Mouse (Mus musculus): ENCODE results near the gene Eipr1.

Eipr1 gene

GRCm38 (mm10) chr12:28823518-28823917 lies 71.9 kb downstream of the Eipr1 start:
- no peak for DNase-seq (ENCODE audit: low spot score in 2 of 2)

GRCm38 (mm10) chr12:28829502-28829901 lies 77.9 kb downstream of the Eipr1 start:
- no peak for DNase-seq (ENCODE audit: low spot score in 2 of 2)

GRCm38 (mm10) chr12:28830471-28830870 lies 78.9 kb downstream of the Eipr1 start:
- no peak for DNase-seq (ENCODE audit: low spot score in 2 of 2)

GRCm38 (mm10) chr12:28831066-28831733 lies 79.6 kb downstream of the Eipr1 start:
- DNase-seq (ENCODE audit: low spot score in 2 of 2) = no peak

- DNase-seq (ENCODE audit: low spot score in 2 of 2) = no peak
These were observed 82.7 kb downstream of the Eipr1 start for GRCm38 (mm10) chr12:28834266-28834665.

GRCm38 (mm10) chr12:28835683-28836082 lies 84.1 kb downstream of the Eipr1 start:
- no peak for DNase-seq (ENCODE audit: low spot score in 2 of 2)

GRCm38 (mm10) chr12:28838268-28838667 lies 86.7 kb downstream of the Eipr1 start:
- DNase-seq (ENCODE audit: low spot score in 2 of 2) = no peak

GRCm38 (mm10) chr12:28838971-28839370 lies 87.4 kb downstream of the Eipr1 start:
- no peak for DNase-seq (ENCODE audit: low spot score in 2 of 2)

GRCm38 (mm10) chr12:28841179-28841698 lies 89.6 kb downstream of the Eipr1 start:
- DNase-seq (ENCODE audit: low spot score in 2 of 2) = no peak

GRCm38 (mm10) chr12:28845811-28846210 lies 94.2 kb downstream of the Eipr1 start:
- DNase-seq (ENCODE audit: low spot score in 2 of 2) = no peak

- DNase-seq (ENCODE audit: low spot score in 2 of 2) = no peak
These were observed 95.8 kb downstream of the Eipr1 start for GRCm38 (mm10) chr12:28847401-28847800.

GRCm38 (mm10) chr12:28848726-28849612 lies 97.4 kb downstream of the Eipr1 start:
- DNase-seq (ENCODE audit: low spot score in 2 of 2) = no peak

- no peak for DNase-seq (ENCODE audit: low spot score in 2 of 2)
These were observed 108.1 kb downstream of the Eipr1 start for GRCm38 (mm10) chr12:28859495-28860263.

- DNase-seq (ENCODE audit: low spot score in 2 of 2) = no peak
These were observed 108.6 kb downstream of the Eipr1 start for GRCm38 (mm10) chr12:28860264-28860560.

GRCm38 (mm10) chr12:28863260-28863659 lies 111.7 kb downstream of the Eipr1 start:
- DNase-seq (ENCODE audit: low spot score in 2 of 2) = no peak

GRCm38 (mm10) chr12:28866121-28866520 lies 114.5 kb downstream of the Eipr1 start:
- no peak for DNase-seq (ENCODE audit: low spot score in 2 of 2)

- no peak for DNase-seq (ENCODE audit: low spot score in 2 of 2)
These were observed 117.2 kb downstream of the Eipr1 start for GRCm38 (mm10) chr12:28868794-28869193.

- no peak for DNase-seq (ENCODE audit: low spot score in 2 of 2)
These were observed 120.7 kb downstream of the Eipr1 start for GRCm38 (mm10) chr12:28872271-28872670.

GRCm38 (mm10) chr12:28874781-28875251 lies 123.2 kb downstream of the Eipr1 start:
- DNase-seq (ENCODE audit: low spot score in 2 of 2) = no peak

- no peak for DNase-seq (ENCODE audit: low spot score in 2 of 2)
These were observed 123.9 kb downstream of the Eipr1 start for GRCm38 (mm10) chr12:28875471-28875870.

- no peak for DNase-seq (ENCODE audit: low spot score in 2 of 2)
These were observed 128.9 kb downstream of the Eipr1 start for GRCm38 (mm10) chr12:28880471-28880870.

- DNase-seq (ENCODE audit: low spot score in 2 of 2) = no peak
These were observed 136.1 kb downstream of the Eipr1 start for GRCm38 (mm10) chr12:28887712-28888111.

Measured in spleen, postnatal 4 days (tissue).